Mouse (Mus musculus): ENCODE results near the gene Kif24.

DNA sequence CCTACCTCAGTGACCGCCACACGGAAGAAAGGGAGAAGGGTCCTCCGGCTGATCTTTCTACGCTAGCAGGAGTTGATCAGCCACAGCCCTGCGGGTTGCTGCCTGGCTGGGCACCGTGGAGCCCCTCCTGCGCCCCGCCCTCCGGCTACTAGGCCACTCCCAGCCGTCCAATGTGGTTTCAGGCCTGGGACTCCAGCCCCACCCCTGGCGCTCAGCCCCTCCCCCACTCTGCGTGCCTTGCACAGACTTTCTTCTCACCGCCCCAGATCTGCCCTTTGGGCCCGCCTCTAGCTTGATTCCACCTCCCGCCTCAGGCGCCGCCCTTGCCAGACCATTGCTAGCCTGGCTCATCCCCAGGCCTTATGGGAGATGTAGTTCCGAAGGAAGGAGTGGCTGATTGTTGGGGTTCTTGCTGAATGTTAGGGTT is 38.3 kb upstream of the Kif24 start, which contains the start of gene AI464131:
- TF ChIP-seq CTCF (conservative IDR thresholded peaks at IDR 0.05; ENCODE audit: low read length) (no peak), POU5F1 (IDR thresholded peaks at IDR 0.05; ENCODE audit: borderline replicate concordance, low read length) (no peak), NANOG (IDR thresholded peaks at IDR 0.05; ENCODE audit: borderline replicate concordance, low read length) (no peak)
